Mouse (Mus musculus): ENCODE results near the gene Selenoo.

Selenoo gene

DNA sequence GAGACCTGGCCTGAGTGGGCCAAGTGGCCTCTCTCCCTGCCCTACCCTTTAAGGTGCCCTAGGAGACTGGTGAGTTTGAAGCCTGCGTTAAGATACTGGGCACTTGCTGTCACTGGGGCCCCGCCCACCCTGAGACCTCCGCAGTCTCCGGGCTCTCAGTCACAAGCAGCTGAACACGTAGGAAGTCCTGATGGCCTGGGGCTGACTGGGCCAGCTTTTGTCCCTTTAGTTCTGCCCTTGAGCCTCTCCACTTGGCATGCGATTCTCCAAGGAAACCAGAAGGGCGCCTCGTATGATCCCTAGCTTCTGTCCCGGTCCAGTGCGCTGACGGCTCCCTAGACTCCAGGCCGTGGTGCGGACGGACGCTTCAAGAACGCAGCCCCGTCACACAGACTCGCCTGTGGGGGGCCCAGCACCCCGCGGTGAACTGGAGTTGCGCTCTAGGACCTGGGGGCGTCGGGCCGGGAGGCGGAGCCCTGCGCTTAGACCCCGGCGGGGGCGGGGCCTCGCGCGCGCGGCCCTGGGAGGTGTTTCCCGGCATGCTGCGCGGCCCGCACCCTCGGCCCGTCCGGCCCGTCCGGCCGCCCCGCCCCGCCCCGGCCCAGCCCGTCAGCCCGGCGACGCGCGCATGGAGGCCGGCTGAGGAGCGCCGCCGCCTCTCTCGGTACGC lies 13.3 kb upstream of the Selenoo start:
- DNase-seq (ENCODE audit: low read depth, low spot score), result peak; percentile 72

DNA sequence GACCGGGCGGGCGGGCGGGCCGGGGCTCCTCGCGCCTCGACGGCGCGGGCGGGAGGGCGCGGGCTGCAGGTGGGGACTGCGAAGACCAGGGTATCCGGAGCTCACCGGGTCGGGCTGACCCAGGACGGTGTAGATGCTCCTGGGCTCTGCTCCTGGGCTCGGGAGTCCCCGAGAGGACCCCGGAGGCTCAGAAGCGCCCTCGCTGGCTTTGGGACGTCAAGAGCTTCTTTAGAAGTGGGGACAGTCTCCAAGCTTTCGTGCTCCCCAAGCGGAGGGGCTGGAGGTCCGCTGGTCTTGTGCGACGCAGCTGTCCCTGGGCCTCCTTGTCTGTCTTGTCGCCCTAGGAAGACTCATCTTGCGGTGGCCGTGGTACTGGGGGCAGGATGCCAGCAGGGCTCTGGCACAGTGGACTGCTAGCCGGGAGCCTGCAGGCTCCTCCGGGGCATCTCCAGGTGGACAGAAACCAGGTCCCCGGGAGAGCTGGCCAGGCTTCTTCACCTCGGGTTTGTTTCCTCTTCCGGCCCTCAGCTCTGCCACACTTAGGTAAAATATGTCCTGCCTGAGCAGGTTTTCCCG lies 12.6 kb upstream of the Selenoo start:
- DNase-seq (ENCODE audit: low read depth, low spot score), result peak; percentile 15

DNA sequence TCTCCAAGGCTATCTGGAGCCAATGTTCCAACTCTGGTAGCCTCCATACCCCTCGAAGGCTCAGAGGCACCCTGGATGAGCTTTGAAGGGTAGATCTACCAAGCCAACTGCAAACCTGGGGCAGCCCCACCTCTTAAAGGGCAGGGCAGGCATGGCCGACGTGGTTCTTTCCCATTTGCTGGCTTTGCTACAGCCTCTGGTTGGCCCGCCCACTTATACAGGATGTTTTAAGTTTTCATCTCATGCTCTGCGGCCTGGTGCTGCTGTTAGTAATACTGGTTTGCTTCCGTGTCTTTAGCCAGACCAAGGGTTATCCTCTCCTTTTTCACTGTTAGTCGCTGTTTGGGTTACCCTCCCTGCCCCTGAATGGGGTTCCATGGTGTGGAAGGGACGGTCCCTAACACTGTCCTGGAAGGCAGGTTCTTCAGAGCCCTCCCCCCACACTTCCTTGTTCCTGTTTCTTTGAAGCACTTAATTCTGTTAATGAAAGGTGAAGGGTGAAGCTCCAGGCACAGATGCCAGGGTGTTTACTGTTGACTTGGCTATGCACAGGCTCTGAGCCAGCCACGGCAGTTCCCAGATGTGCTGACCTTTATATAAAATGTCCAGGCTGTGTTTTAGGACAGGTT lies 10.6 kb upstream of the Selenoo start:
- DNase-seq (ENCODE audit: low read depth, low spot score), result peak; percentile 59

DNA sequence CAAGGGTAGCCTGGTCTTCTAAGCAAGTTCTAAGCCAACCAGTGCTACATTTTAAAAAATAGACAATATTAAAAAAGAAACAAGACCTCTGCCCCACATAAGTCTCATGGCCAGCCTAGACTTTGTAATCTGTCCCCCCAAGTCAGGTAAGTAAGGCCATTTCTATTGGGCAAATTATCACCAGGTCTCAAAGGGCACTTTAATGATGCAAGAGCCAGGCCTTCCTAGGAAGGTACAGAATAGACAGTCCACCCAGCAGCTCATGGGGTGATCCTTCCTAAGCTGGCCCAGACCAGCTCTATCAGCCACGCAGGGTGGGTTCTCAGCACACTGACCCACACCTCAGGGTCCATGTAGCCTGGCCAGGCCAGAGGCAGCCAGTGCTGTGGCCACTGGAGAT lies 5.0 kb upstream of the Selenoo start:
- no peak for DNase-seq (ENCODE audit: low read depth, low spot score)

DNA sequence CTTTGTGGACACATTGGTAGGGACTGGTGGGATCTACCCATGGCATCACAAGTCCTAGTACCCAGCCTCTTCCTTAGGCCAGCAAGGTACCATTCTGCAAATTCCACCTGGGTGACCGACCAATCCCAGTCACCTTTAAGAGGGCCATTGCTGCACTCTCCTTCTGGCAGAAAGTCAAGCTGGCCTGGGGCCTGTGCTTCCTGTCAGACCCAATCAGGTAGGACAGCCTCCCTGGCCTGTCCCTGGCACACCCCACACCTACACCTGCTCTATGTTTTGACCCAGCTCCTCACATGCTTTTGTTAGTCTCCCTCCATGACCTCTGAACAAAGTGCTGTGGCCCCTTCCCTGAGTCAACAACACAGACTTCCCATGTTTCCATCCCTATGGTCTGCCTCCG lies 4.1 kb upstream of the Selenoo start:
- DNase-seq (ENCODE audit: low read depth, low spot score), result no peak

DNA sequence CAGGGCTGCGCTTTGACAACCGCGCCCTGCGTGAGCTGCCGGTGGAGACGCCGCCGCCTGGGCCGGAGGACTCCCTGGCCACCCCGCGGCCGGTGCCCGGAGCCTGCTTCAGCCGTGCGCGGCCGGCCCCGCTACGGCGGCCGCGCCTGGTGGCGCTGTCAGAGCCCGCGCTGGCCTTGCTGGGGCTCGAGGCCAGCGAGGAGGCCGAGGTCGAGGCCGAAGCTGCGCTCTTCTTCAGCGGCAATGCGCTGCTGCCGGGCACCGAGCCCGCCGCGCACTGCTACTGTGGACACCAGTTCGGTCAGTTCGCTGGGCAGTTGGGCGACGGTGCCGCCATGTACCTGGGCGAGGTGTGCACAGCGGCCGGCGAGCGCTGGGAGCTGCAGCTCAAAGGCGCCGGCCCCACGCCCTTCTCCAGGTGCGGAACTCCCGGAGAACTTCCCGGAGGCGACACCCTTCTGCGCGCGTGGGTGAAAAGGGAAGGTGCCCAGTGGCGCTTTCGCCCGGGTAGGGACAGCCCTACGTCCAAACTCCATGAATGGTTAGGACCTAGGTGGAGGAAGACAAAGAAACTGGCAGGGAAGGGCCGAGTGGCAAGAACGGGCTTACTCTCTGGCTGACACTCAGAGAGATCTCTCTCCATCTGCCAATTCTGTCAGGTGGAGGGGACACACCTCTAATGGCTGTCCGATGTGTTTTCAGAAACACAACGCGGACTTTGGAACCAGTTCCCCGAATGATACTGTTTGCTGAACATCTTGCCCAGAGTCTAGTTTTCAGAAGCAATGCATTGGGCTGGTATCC lies 566 bp downstream of the Selenoo start:
- no peak for DNase-seq (ENCODE audit: low read depth, low spot score)

DNA sequence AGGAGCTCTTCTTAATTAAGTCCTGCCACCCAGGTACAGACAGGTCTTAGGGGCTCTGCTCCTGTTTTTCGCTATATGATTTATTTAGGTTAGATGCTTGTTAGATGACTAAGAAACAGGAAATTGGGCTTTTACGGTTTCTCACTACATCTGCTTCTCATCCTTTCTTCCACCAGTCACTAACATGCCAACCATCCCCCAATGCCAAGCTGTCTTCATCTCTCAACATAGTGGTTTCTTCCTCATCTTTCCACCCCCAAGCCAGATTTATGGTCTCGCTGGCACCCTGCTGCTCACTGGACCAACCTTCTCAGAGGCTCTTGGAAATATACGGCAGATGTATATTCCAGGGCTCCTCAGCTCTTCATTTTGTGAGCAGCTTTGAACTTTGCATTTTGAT lies 1.8 kb downstream of the Selenoo start:
- no peak for DNase-seq (ENCODE audit: low read depth, low spot score)

DNA sequence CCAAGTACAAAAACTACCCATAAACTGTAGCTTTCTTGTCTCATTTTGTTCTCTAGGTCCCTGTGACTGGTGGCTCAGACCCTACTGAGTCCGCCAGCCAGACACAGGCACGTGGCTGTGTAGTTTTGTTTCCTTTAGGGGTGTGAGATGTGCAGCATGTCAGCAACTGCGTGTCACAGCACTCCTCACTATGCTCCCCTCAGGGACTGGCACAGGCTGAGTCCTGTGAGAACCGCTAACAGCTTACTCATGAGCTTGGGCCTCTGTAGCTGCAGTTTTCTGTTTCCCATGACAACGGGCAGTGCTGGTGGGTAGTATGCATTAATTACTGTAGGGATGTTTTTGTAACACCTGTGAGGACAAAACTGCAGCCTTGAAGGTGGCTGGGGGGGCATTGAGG lies 3.3 kb downstream of the Selenoo start:
- no peak for DNase-seq (ENCODE audit: low read depth, low spot score)

DNA sequence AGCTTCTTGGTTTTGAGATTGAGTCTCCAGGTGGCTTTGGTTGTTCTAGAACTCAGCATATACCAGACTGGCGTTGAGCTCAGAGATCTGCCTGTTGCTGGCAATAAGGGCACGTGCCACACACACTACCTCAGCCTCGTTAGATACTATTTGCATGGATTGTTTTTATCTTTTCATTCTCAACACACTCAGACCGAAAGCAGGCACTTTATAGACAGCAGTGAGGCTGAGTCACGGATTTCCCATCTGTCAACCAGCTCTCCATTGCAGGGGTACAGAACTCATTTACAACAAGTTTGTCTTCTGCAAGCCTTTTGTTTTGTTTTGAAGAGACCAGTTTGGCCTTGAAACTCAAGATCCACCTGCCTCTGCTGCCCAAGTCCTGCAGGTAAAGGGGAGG lies 8.6 kb downstream of the Selenoo start:
- no peak for DNase-seq (ENCODE audit: low read depth, low spot score)

DNA sequence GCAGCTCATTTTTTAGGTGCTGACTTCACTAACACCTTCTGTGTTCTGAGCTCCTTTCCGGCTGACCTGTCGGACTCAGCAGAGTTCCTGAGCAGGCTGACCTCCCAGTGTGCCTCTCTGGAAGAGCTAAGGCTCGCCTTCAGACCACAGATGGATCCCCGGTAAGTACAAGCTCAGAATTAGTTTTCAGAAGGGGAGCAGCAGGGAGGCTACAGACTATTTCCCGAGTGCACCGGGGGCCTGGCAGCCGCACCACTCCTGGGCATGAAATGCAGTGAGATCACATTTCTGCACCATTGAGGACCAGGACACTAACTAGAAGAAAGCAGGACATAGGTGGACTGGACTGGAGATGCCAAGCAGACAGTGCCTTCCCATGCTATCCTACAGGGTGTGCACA lies 9.7 kb downstream of the Selenoo start:
- no peak for DNase-seq (ENCODE audit: low read depth, low spot score)

DNA sequence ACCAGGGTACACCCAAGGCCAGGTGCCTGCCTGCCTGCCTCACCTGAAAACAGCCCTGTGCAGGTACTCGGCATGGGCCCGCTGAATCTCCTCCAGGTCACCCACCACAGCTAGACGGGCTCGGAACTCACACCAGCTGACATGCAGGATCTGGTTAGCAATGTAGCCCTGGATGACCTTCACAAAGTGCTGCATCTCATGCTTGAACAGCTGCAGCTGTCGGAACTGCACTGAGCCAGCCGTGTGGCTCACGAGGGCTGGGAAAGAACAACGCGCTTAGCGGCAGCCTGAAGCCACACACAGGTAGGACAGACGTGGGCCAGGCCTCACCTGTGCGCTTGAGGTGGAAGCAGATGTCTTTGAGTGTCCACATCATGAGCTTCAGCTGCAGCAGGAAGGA lies 11.9 kb downstream of the Selenoo start:
- no peak for DNase-seq (ENCODE audit: low read depth, low spot score)

DNA sequence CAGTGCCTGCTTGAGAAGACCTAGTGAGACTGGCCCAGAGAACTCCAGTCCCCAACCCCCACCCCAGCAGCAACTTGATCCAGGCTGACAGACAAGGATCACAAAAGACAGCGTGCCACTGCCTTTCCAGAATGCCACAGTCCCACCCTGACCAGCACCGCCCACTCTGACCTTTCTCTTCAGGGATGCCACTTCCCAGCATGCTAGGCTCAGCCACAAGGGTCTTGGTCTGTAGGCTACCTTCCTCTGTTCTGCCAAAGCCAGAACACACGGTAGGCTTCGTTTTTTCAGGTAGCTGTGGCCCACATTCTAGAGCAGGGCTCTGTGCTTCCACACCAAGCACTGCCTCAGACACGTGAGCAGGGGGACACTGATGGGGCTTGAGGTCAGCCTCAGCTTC lies 13.8 kb downstream of the Selenoo start:
- DNase-seq (ENCODE audit: low read depth, low spot score), result no peak

DNA sequence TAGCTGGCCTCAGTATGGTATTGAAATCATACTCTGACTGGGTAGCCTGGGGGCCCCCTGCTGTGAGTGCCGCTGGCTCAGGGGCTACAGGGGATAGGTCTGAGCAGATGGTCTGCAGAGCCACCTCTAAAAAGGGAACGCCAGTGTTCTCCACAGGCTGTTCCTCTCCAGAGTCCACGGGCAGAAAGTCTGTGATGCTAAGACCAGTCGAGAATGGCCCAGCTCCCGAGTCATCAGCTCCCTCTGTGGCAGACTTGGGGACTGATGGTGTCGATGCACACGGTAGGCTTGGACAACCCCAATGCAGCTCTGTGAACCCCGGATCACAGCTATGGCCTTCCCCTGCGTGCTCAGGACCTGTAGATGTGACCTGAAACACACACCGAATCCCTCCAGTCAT lies 15.0 kb downstream of the Selenoo start:
- no peak for DNase-seq (ENCODE audit: low read depth, low spot score)

DNA sequence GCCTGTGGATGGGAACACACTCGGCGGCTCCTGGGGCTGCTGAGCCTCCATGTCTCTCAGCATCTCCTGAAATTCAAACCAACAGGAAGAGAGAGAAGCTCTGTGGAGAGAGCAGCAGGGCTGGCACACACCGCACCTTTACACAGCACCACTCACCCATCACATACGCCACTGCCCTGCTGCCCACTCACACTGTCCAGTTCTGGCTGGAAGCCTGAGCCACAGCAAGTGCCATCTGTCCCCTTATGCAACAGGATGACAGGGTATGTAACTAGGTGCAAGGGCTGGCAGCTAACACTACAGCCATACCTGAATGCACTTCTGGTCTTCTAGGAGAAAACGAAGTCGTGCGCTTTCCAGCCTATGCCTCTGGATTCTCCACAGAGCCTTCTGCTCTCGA lies 15.5 kb downstream of the Selenoo start:
- no peak for DNase-seq (ENCODE audit: low read depth, low spot score)

DNA sequence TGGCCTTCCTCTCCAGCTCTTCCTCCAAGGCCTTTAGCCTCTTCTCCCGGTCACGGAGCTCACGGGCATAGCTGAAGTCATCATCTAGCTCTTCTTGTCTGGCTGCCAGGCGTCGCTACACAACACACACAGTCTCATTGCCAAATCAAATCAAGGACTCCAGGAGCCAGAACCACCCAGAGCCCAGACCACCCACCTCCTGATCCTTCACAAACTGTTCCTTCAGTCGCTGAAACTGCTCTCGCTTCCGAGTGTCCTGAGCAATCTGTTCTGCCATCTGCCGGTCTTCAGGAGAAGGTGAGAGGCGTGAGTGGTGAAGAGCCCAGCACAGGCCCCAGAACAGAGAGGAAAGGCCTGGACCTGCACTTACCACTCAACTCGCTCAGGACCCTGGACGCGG lies 17.2 kb downstream of the Selenoo start:
- DNase-seq (ENCODE audit: low read depth, low spot score), result no peak

DNA sequence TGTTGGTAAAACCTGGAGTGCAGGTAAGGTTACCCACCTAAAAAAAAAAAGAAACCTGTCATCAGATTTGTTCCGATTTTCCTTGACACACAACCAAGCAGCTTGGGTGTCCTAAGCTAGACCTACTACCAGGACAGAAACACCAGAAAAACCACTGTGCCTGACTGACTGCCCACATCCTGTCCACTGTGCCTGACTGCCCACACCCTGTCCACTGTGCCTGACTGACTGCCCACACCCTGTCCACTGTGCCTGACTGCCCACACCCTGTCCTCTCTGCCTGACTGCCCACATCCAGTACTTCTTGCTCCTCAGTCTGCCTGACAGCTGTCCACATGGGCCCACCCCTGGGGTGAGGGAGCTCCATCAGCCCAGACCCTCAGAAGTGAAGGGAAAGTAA lies 18.1 kb downstream of the Selenoo start:
- no peak for DNase-seq (ENCODE audit: low read depth, low spot score)

DNA sequence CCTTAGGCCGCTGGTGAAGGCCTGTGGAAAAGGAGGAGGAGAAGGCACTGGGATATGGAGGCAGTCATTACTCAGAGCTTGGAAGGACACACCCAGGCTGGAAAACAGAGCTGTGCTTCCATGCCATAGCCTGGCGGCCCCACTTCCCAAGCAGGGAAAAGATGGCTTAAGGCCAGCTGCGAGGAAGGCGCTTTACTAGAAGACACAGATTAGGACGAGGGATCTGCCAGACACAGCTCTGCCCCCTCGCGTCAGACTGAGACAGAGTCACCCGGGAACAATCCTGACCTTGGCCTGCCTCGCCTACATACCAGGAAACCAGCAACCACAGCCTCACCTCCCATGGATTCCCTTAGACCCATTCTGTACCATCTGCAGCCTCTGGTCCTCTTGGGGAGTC lies 21.3 kb downstream of the Selenoo start:
- peak; percentile 51 for DNase-seq (ENCODE audit: low read depth, low spot score)

DNA sequence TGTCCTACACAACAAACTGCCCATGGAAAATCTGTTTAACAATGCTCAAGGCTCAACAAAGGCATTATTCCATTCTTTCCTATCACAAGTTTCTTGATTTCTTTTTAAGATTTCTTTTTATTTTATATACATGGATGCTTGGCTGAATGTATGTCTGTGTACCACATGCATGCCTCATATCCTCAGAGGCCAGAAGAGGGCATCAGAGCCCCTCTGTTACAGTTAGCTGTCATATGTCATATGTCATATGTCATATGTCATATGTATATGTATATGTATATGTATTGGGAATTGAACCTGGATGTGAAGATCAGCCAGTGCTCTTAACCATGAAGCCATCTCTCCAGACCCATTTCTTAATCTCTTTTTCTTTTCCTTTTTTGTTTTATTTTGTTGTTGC lies 29.1 kb downstream of the Selenoo start:
- no peak for DNase-seq (ENCODE audit: low read depth, low spot score)

DNA sequence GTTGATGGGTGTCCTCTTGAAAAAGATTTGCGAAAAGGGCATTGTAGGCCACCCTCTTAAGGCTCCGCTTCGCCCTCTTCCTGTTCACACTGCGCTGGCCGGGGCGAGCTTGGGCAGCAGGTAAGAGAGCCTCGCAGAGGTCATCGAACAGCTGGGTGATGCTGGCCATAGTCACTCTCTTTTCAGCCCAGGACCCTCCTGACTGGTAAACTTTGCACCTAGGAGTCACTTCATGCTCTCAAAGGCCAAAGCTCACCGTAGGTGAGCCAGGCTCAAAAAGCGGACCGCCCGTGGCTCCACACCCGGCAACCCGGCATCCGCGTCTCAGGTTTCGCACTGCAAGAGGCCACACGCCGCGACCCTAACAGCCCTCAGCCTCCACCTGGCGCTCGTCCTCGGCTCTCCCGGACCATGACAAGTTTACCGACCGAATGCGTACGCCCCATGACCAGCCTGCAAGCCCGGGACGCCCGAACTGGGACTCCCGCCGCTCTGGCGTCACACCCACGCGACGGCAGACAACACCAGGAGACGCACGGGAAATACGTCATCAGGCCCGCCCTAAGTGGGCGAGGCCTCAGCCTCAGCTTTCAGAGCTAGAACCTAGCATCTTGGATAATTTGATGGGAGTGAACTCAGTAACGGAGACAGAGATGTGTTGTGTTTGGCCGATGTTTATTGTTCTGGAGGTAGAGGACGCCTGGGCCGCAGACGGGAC lies 33.9 kb downstream of the Selenoo start, which contains the start of gene Tubgcp6:
Gene Tubgcp6, minus strand, starts transcription at position 464 of the 718 bp plus-strand sequence.
- DNase-seq (ENCODE audit: low read depth, low spot score), result peak; percentile 96

DNA sequence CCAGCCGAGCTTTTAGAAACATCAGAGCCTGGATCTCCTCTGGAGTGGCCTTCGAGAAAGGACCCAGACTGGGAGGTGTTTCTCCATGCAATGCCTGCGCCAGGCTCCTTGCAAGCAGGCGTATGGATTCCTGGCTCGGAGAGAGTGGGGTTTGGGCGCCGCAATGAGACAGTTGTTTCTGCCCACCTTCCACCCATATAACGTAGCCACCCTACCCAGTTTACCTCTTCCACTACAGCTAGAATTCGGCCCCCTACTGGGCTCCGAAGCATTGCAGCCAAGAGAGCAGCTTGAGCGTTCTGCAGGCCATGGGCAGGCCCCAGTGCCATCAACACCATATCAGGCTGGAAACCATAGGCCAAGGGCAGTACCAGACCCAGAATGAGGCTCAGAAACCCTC lies 34.7 kb downstream of the Selenoo start:
- peak; percentile 60 for DNase-seq (ENCODE audit: low read depth, low spot score)

DNA sequence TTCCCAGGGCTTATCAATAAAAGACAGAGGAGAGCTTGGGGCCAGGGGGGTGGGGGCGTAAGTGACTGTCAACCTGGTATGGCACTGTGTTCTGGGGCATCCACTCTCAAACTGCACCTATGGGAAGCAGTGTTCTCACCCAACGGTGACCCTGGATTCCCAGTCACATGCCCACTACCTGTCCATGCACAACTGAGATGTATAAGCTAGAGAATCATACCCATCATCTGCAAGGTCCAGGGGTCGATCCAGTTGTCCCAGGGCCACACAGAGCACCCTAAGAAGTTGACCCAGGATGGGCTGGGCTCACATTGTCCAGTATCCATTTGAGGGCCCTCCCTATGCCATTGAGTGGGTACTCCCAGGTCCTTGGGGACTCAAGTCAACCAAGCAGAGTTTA lies 35.4 kb downstream of the Selenoo start:
- DNase-seq (ENCODE audit: low read depth, low spot score), result no peak

DNA sequence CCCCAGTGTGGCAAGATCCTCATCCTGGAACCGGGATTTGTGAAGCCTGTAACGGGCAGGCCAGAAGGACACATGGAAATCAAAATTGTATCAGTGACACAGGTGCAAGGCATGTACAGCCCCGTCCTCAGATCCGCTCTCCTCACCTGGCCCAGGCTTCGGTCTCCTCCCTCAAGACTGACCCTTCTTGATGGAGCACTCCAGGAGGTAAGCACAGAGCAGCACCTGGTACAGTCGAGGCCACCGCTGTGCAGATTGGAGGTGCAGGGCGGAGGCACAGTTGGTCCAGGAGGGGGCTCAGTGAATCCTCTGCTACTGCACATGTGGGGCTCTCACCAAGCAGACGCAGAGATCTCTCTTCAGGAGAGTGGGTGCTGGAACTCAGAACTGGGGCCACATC lies 36.5 kb downstream of the Selenoo start:
- DNase-seq (ENCODE audit: low read depth, low spot score), result no peak
